Mouse (Mus musculus): ENCODE measurements around the gene Mcm9. TPM values are rescaled to one million over a fixed set of nuclear protein-coding genes. Genes with fewer than 3 reads are reported as not detected.
"Not testable (repeated sequence)": the region's sequence is repeated elsewhere in the genome, so short reads cannot be mapped to it uniquely, and the experiment has no call there.

The Mcm9 gene
- 13.5 and 15.7 TPM in 2 replicates for polyA plus RNA-seq (2014; fragmentation: Nextera tagmentation; extraction: Ambion mirVana)

DNA sequence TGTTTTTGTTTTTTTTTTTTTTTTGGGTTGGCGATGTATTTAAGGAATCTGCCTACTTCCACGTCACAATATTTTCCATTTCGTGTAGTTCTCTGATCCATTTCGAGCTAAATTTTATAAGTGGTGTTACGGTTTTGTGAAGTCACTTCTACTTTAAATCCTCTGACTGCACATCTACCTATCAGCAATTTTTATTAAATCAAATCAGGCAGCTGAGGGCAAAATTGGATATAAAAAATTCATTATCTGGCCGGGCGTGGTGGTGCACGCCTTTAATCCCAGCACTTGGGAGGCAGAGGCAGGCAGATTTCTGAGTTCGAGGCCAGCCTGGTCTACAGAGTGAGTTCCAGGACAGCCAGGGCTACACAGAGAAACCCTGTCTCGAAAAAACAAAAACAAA is at the start of gene Mcm9:
Gene Mcm9, minus strand, starts transcription at position 101 of the 400 bp plus-strand sequence.
- peak within 1 kb of the TSS; percentile 60 for H3K4me2 ChIP-seq
- not testable (repeated sequence) for DNase-seq
- 55% methylated on average over 10 of the region's 10 CpGs for WGBS

DNA sequence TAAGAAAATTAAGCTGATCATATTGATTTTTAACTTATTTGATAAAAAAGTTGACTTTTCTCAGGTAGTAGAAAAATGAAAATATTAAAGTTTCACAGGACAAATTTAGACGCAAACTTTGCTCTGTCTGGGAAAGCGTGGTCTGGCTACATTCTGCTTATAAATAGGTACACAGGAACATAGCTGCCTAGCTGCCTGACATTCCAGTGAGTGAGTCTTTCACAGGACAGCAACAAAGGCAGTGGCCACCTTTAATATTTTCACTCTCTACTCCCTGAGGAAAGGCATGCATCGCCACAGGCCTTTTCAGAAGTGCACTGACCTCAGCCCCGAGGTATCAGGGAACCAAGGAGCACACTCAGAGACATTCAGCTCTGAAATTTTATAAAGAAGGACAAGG is 31.5 kb upstream of the Mcm9 start:
- 81% methylated on average over 4 of the region's 4 CpGs for WGBS
- ATAC-seq (ENCODE audit: insufficient read depth) = no peak
- H3K27ac ChIP-seq (ENCODE audit: low read depth) = no peak overlapping the region

More for the DNA sequence above, at the start of gene Mcm9:
- not testable (repeated sequence) for H3K36me3 ChIP-seq (ENCODE audit: insufficient read depth); H3K9me3 ChIP-seq (ENCODE audit: low read depth, low read length); H3K27me3 ChIP-seq (ENCODE audit: insufficient read depth, low read length); H3K4me1 ChIP-seq (ENCODE audit: insufficient read depth); ATAC-seq (ENCODE audit: insufficient read depth)
- peak within 1 kb of the TSS; percentile 73 for H3K9ac ChIP-seq
- peak within 1 kb of the TSS; percentile 98 for H3K27ac ChIP-seq (ENCODE audit: low read depth)
- H3K4me3 ChIP-seq (ENCODE audit: low read depth, low read length) = peak within 1 kb of the TSS; percentile 73

DNA sequence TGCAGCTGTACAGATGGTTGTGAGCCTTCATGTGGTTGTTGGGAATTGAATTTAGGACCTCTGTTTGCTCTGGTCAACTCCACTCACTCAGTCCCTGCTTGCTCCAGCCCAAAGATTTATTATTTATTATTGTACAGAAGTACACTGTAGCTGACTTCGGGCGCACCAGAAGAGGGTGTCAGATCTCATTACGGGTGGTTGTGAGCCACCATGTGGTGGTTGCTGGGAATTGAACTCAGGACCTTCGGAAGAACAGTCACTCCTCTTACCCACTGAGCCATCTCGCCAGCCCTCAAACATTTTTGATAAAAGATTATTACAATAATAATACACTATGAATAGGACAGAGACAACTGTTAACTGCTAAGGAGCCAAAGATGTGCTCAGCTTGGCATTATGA is 24.0 kb upstream of the Mcm9 start:
- H3K27me3 ChIP-seq (ENCODE audit: insufficient read depth, low read length); H3K4me3 ChIP-seq (ENCODE audit: low read depth, low read length); ATAC-seq (ENCODE audit: insufficient read depth); H3K36me3 ChIP-seq (ENCODE audit: insufficient read depth); H3K4me1 ChIP-seq (ENCODE audit: insufficient read depth); H3K4me2 ChIP-seq; H3K27ac ChIP-seq (ENCODE audit: low read depth); H3K9ac ChIP-seq; DNase-seq; H3K9me3 ChIP-seq (ENCODE audit: low read depth, low read length): not testable (repeated sequence)
- peak; percentile 32 for TF ChIP-seq CTCF (IDR thresholded peaks at IDR 0.05; ENCODE audit: low read depth)
- WGBS = 74% methylated on average over 5 of the region's 5 CpGs

More for the DNA sequence above, 31.5 kb upstream of the Mcm9 start:
- no peak for DNase-seq
- Histone ChIP-seq H3K27me3 (ENCODE audit: insufficient read depth, low read length) (no peaks in the 10 kb centered on the region), H3K4me3 (ENCODE audit: low read depth, low read length) (no peak overlapping the region), H3K36me3 (ENCODE audit: insufficient read depth) (no peaks in the 10 kb centered on the region), H3K9me3 (ENCODE audit: low read depth, low read length) (no peaks in the 10 kb centered on the region), H3K4me1 (ENCODE audit: insufficient read depth) (no peaks in the 10 kb centered on the region), H3K9ac (no peak overlapping the region), H3K4me2 (no peak overlapping the region)
- no peak for TF ChIP-seq CTCF (IDR thresholded peaks at IDR 0.05; ENCODE audit: low read depth)

DNA sequence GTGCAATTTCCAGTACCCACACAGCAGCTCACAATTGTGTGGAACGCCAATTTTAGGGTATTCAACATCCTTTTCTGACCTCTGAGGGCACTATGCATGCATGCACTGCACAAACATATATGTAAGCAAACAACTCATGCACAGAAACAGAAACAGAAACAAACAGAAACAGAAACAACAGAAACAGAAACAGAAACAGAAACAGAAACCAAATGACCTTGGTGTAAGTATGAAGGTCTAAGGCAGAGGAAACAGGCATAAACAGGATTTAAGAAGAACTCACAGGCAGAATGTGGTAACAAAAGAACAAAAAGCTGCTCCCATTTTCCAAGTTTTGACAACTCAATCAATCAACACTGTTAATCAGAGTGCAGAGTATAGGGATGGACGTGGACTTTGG is 20.4 kb upstream of the Mcm9 start:
- DNase-seq (no peak), ATAC-seq (ENCODE audit: insufficient read depth) (no peak)

DNA sequence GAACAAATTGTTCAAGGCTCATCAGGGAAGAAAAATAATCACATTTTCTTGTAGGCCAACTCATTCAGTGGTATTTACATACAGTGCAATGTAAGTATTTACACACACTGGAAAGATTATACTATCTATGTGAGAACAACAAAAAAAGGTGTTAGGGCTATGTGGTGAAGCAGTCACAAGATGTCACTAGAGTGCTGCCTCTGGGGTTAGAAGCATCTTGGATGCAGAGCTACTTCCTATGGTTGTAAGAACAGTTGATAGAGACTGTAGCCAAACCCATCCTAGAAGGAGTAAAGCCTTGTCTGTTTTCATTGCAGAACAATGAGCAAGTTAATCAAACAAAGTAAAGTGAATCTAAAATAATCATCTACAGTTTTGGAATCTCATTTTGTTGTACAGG is 11.3 kb upstream of the Mcm9 start:
- Histone ChIP-seq H3K36me3 (ENCODE audit: insufficient read depth) (no peaks in the 10 kb centered on the region), H3K9ac (no peak overlapping the region), H3K27ac (ENCODE audit: low read depth) (no peak overlapping the region), H3K4me1 (ENCODE audit: insufficient read depth) (no peaks in the 10 kb centered on the region), H3K4me2 (no peak overlapping the region), H3K27me3 (ENCODE audit: insufficient read depth, low read length) (no peaks in the 10 kb centered on the region), H3K4me3 (ENCODE audit: low read depth, low read length) (no peak overlapping the region), H3K9me3 (ENCODE audit: low read depth, low read length) (no peaks in the 10 kb centered on the region)
- TF ChIP-seq CTCF (IDR thresholded peaks at IDR 0.05; ENCODE audit: low read depth) = peak; percentile 77
- ATAC-seq (ENCODE audit: insufficient read depth) (peak; percentile 60; the same call in 1 of the 2 replicates), DNase-seq (peak; percentile 81)

More for the DNA sequence above, 20.4 kb upstream of the Mcm9 start:
- TF ChIP-seq CTCF (IDR thresholded peaks at IDR 0.05; ENCODE audit: low read depth) = no peak
- no peak overlapping the region for H3K27ac ChIP-seq (ENCODE audit: low read depth)
- no peaks in the 10 kb centered on the region for H3K9me3 ChIP-seq (ENCODE audit: low read depth, low read length)
- H3K4me1 ChIP-seq (ENCODE audit: insufficient read depth) = no peaks in the 10 kb centered on the region
- WGBS = 67% methylated on average over 2 of the region's 2 CpGs
- H3K4me2 ChIP-seq = no peak overlapping the region
- no peak overlapping the region for H3K9ac ChIP-seq
- no peaks in the 10 kb centered on the region for H3K27me3 ChIP-seq (ENCODE audit: insufficient read depth, low read length)
- no peak overlapping the region for H3K4me3 ChIP-seq (ENCODE audit: low read depth, low read length)
- H3K36me3 ChIP-seq (ENCODE audit: insufficient read depth) = no peaks in the 10 kb centered on the region

DNA sequence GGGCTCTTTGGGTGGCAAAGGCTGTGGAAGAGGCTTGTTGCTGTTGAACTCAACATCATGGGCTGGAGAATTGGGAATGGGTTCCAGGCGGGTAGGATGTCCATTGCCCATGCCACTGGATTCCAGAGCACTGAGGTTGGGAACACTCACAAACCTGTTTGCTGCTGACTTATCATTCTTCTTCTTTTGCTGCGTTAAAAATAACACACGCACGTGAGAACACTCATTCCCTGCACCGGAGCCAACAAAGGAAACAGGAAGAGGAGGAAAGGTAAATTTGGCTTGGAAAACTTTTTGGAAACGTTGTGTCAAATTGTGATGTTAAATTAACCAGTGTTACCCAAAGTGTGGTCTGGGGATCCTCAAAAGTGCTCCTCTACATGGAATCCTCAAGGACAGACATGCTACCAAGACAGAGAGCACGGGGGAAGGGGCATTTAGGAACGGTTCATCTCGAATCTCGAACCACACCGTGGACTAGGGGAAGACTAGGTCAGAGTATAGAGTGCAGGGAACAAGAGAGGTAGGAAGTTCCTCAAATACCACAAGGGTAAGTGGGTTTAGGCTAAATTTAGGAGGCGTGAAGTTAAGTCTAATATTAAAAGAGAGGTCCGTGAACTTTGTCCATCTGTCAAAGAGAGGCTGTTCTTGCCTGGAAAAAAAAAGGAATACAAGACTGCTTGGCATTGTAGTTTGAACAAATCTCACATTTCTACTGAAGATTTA is 5.2 kb upstream of the Mcm9 start:
- no peak for ATAC-seq (ENCODE audit: insufficient read depth)
- no peak overlapping the region for H3K4me2 ChIP-seq
- 69% methylated on average over 13 of the region's 13 CpGs for WGBS
- H3K9ac ChIP-seq = no peak overlapping the region
- H3K4me1 ChIP-seq (ENCODE audit: insufficient read depth) = no peaks in the 10 kb centered on the region
- no peaks in the 10 kb centered on the region for H3K9me3 ChIP-seq (ENCODE audit: low read depth, low read length)
- no peak for DNase-seq
- no peaks in the 10 kb centered on the region for H3K27me3 ChIP-seq (ENCODE audit: insufficient read depth, low read length)
- no peak overlapping the region for H3K4me3 ChIP-seq (ENCODE audit: low read depth, low read length)
- no peak overlapping the region for H3K27ac ChIP-seq (ENCODE audit: low read depth)
- H3K36me3 ChIP-seq (ENCODE audit: insufficient read depth) = no peaks in the 10 kb centered on the region
- no peak for TF ChIP-seq CTCF (IDR thresholded peaks at IDR 0.05; ENCODE audit: low read depth)

DNA sequence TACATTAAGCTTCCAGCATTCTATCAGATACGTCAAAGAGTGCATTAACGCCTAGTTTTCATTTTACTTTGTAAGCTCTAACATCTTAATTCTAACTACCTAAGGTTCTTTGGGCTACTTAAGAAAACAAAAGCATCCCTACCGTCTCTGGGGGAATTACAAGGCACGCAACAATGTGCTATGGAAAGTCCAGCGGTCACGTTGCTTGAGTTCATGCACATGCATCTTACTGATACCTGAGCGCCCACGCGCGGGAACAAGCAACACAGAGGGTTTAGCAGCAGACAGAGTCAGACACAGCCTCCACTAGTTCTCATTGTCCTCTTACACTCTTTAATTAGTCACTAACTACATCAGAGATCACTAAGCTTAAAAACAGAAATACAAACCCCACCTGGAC is 3.9 kb upstream of the Mcm9 start:
- H3K4me3 ChIP-seq (ENCODE audit: low read depth, low read length) = no peak overlapping the region
- ATAC-seq (ENCODE audit: insufficient read depth) (no peak), DNase-seq (no peak)
- H3K9me3 ChIP-seq (ENCODE audit: low read depth, low read length) = no peaks in the 10 kb centered on the region
- no peak overlapping the region for H3K9ac ChIP-seq
- TF ChIP-seq CTCF (IDR thresholded peaks at IDR 0.05; ENCODE audit: low read depth) = no peak
- H3K27me3 ChIP-seq (ENCODE audit: insufficient read depth, low read length) = no peaks in the 10 kb centered on the region
- no peak overlapping the region for H3K27ac ChIP-seq (ENCODE audit: low read depth)
- no peak overlapping the region for H3K4me2 ChIP-seq
- WGBS = 72% methylated on average over 10 of the region's 10 CpGs
- H3K4me1 ChIP-seq (ENCODE audit: insufficient read depth) = no peaks in the 10 kb centered on the region
- no peaks in the 10 kb centered on the region for H3K36me3 ChIP-seq (ENCODE audit: insufficient read depth)
